Mouse (Mus musculus): ENCODE measurements at regions not wholly inside any gene's neighbourhood (a gene's known extent, or its start where the extent isn't known, plus 50 kb on each side); places are given as distances from the start of the nearest gene placed in this dataset.

DNA sequence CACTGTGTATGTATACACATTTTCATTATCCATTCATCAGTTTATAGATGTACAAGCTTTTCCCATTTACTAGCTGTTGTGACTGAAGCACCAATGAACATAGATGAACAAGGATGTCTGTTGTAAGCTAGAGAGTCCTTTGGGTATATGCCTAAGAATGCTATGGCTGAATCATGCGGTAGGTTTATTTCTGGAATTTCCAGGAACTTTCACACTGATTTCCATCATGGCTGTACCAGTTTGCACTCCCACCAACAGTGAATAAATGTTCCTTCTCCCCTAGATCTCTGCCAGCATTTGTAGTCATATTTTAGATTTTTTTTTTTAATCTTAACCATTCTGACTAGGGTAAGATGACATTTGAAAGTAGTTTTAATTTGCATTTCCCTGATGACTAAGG lies 119.2 kb upstream of the Ly86 start:
- no peak for ATAC-seq (ENCODE audit: low read depth)

GRCm38 (mm10) chr13:37220436-37220835 lies 124.6 kb upstream of the Ly86 start:
- no peak for DNase-seq (ENCODE audit: low spot score)
- Histone ChIP-seq H3K27ac (replicated peaks; ENCODE audit: low read depth, low read length) (no peak overlapping the region), H3K4me1 (ENCODE audit: control insufficient read depth, insufficient read depth, low read length) (no peaks in the 10 kb centered on the region), H3K36me3 (ENCODE audit: control insufficient read depth, insufficient read depth, low read length) (no peaks in the 10 kb centered on the region), H3K4me2 (ENCODE audit: low read depth, low read length) (no peak overlapping the region), H3K9ac (ENCODE audit: low read depth, low read length) (no peak overlapping the region), H3K9me3 (ENCODE audit: control insufficient read depth, low read length) (no peaks in the 10 kb centered on the region), H3K4me3 (ENCODE audit: low read depth, low read length) (no peak overlapping the region), H3K27me3 (replicated peaks; ENCODE audit: control insufficient read depth, insufficient read depth, low read length) (no peaks in the 10 kb centered on the region)
- 69% methylated on average over 3 of the region's 3 CpGs for WGBS
- ATAC-seq (ENCODE audit: low read depth) = no peak

More for the DNA sequence above, 119.2 kb upstream of the Ly86 start:
- no peak overlapping the region for H3K9ac ChIP-seq (ENCODE audit: low read depth, low read length)
- no peaks in the 10 kb centered on the region for H3K4me1 ChIP-seq (ENCODE audit: control insufficient read depth, insufficient read depth, low read length)
- H3K4me2 ChIP-seq (ENCODE audit: low read depth, low read length) = no peak overlapping the region
- H3K27ac ChIP-seq (replicated peaks; ENCODE audit: low read depth, low read length) = no peak overlapping the region
- H3K9me3 ChIP-seq (ENCODE audit: control insufficient read depth, low read length) = no peaks in the 10 kb centered on the region
- no peaks in the 10 kb centered on the region for H3K27me3 ChIP-seq (replicated peaks; ENCODE audit: control insufficient read depth, insufficient read depth, low read length)
- no peaks in the 10 kb centered on the region for H3K36me3 ChIP-seq (ENCODE audit: control insufficient read depth, insufficient read depth, low read length)
- H3K4me3 ChIP-seq (ENCODE audit: low read depth, low read length) = no peak overlapping the region
- no peak for DNase-seq (ENCODE audit: low spot score)
- WGBS = 67% methylated on average over 1 of the region's 1 CpGs

- H3K27ac ChIP-seq (replicated peaks; ENCODE audit: low read depth, low read length) = no peak overlapping the region
- H3K9me3 ChIP-seq (ENCODE audit: control insufficient read depth, low read length) = no peaks in the 10 kb centered on the region
- DNase-seq (ENCODE audit: low spot score) (no peak), ATAC-seq (ENCODE audit: low read depth) (no peak)
- H3K4me1 ChIP-seq (ENCODE audit: control insufficient read depth, insufficient read depth, low read length) = no peaks in the 10 kb centered on the region
- H3K36me3 ChIP-seq (ENCODE audit: control insufficient read depth, insufficient read depth, low read length) = no peaks in the 10 kb centered on the region
- no peak overlapping the region for H3K4me2 ChIP-seq (ENCODE audit: low read depth, low read length)
- no peak overlapping the region for H3K9ac ChIP-seq (ENCODE audit: low read depth, low read length)
- no peaks in the 10 kb centered on the region for H3K27me3 ChIP-seq (replicated peaks; ENCODE audit: control insufficient read depth, insufficient read depth, low read length)
- 79% methylated on average over 4 of the region's 4 CpGs for whole genome bisulfite sequencing
- no peak overlapping the region for H3K4me3 ChIP-seq (ENCODE audit: low read depth, low read length)
Measured at GRCm38 (mm10) chr13:37218596-37218995, 126.4 kb upstream of the Ly86 start.

DNA sequence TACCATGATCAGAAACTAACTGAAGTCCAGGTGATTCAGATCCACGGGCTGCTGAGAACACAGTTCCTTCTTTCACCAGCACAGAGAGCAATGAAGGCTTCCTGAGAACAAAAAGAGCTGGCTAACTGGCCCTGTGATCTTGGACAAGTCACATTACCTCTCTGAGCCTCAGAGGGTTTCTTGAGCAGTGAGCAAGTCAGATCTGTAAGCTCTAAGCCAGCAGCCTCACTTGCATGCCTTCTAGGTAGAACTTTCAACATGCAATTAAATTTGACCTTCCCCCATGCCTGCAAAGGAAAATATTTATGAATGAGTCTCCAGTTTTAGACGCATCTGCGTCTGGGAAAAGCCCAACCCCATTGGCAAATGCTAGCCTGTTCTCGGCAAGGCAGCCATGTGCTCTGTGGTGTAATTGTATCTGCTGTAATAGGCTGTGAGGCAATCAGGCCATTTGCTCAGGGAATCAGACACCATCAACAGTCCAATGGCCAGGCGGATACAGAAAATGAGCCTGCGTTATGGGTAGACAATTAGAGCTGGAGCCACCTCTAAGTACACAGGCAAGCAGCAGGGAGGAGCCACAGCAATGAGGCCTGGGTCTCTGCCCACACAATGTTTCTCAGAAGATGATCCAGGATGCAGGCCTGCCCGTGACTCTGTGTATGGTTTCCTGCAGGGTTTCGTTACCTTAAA lies 130.3 kb upstream of the Ly86 start:
- H3K4me3 ChIP-seq (ENCODE audit: low read depth, low read length) = no peak overlapping the region
- peak; percentile 79 for DNase-seq (ENCODE audit: low spot score)
- H3K4me2 ChIP-seq (ENCODE audit: low read depth, low read length) = no peak overlapping the region
- peak overlapping the region; percentile 55; the same call in 1 of the 2 replicates for H3K27ac ChIP-seq (replicated peaks; ENCODE audit: low read depth, low read length)
- peak; percentile 93 for ATAC-seq (ENCODE audit: low read depth)
- H3K9me3 ChIP-seq (ENCODE audit: control insufficient read depth, low read length) = no peaks in the 10 kb centered on the region
- 34% methylated on average over 8 of the region's 8 CpGs for WGBS
- H3K36me3 ChIP-seq (ENCODE audit: control insufficient read depth, insufficient read depth, low read length) = no peaks in the 10 kb centered on the region
- no peaks in the 10 kb centered on the region for H3K27me3 ChIP-seq (replicated peaks; ENCODE audit: control insufficient read depth, insufficient read depth, low read length)
- no peak overlapping the region for H3K9ac ChIP-seq (ENCODE audit: low read depth, low read length)
- H3K4me1 ChIP-seq (ENCODE audit: control insufficient read depth, insufficient read depth, low read length) = no peaks in the 10 kb centered on the region

GRCm38 (mm10) chr13:37197136-37197535 lies 147.1 kb upstream of the F13a1 start:
- H3K4me1 ChIP-seq (ENCODE audit: control insufficient read depth, insufficient read depth, low read length) = no peaks in the 10 kb centered on the region
- no peak overlapping the region for H3K27ac ChIP-seq (replicated peaks; ENCODE audit: low read depth, low read length)
- DNase-seq (ENCODE audit: low spot score) (no peak), ATAC-seq (ENCODE audit: low read depth) (no peak)
- H3K9ac ChIP-seq (ENCODE audit: low read depth, low read length) = no peak overlapping the region
- H3K9me3 ChIP-seq (ENCODE audit: control insufficient read depth, low read length) = no peaks in the 10 kb centered on the region
- no peak overlapping the region for H3K4me3 ChIP-seq (ENCODE audit: low read depth, low read length)
- H3K27me3 ChIP-seq (replicated peaks; ENCODE audit: control insufficient read depth, insufficient read depth, low read length) = no peaks in the 10 kb centered on the region
- H3K36me3 ChIP-seq (ENCODE audit: control insufficient read depth, insufficient read depth, low read length) = no peaks in the 10 kb centered on the region
- H3K4me2 ChIP-seq (ENCODE audit: low read depth, low read length) = no peak overlapping the region
- 90% methylated on average over 2 of the region's 2 CpGs for WGBS

DNA sequence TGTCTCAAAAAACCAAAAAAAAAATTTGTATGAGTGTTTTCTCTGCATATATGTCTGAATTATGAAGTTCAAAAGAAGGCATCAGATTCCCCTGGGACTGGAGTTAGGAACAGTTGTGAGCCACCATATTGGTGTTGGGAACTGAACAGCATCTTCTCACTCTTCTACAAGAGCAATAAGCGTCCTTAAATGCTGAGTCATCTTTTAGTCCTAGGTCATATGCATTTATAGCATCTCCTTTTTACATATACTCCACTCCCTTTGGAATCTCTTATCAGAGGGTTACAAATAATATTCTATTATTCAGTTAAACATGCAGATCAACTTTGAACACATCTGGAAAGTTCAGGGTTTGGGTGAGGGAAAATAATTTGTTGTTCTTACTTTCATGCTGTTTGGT lies 145.8 kb upstream of the F13a1 start:
- no peaks in the 10 kb centered on the region for H3K4me1 ChIP-seq (ENCODE audit: control insufficient read depth, insufficient read depth, low read length)
- no peak for DNase-seq (ENCODE audit: low spot score)
- no peak overlapping the region for H3K4me2 ChIP-seq (ENCODE audit: low read depth, low read length)
- H3K36me3 ChIP-seq (ENCODE audit: control insufficient read depth, insufficient read depth, low read length) = no peaks in the 10 kb centered on the region
- H3K4me3 ChIP-seq (ENCODE audit: low read depth, low read length) = no peak overlapping the region
- H3K9ac ChIP-seq (ENCODE audit: low read depth, low read length) = no peak overlapping the region
- no peaks in the 10 kb centered on the region for H3K9me3 ChIP-seq (ENCODE audit: control insufficient read depth, low read length)
- no peaks in the 10 kb centered on the region for H3K27me3 ChIP-seq (replicated peaks; ENCODE audit: control insufficient read depth, insufficient read depth, low read length)
- ATAC-seq (ENCODE audit: low read depth) = no peak
- WGBS = 79% methylated on average over 1 of the region's 1 CpGs
- H3K27ac ChIP-seq (replicated peaks; ENCODE audit: low read depth, low read length) = no peak overlapping the region

DNA sequence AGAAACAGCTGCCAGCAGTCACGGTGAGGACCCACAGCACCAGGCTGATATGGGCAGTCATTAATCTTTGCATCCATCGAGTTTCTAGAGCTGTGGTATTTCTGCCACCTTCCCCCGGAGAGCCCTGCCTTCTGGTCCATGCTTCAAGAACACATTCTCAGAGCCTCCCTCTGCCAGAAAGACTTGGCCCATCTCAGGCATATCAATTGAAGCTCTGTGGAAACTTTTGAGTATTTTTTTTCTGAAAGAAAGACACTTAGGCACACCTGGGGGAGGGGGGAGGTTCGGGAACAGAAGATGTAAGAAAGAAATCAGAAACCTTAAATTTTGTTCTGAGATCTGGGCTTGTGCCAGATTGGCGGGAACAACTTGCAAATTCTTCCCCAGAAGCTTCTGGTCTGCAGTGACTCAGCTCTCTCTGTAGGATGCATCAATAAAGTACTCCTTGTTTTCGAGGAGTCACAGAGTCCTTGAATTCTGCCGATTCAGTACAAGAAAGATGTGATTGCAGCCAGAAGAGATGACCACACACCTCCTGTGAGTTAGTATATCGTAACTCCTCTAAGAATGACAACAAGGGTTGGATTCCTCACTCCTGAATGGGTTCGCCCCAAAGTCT lies 131.2 kb upstream of the F13a1 start:
- ATAC-seq (ENCODE audit: low read depth) (no peak), DNase-seq (ENCODE audit: low spot score) (peak; percentile 6)
- no peaks in the 10 kb centered on the region for H3K4me1 ChIP-seq (ENCODE audit: control insufficient read depth, insufficient read depth, low read length)
- H3K4me2 ChIP-seq (ENCODE audit: low read depth, low read length) = no peak overlapping the region
- no peak overlapping the region for H3K4me3 ChIP-seq (ENCODE audit: low read depth, low read length)
- H3K9ac ChIP-seq (ENCODE audit: low read depth, low read length) = no peak overlapping the region
- H3K27me3 ChIP-seq (replicated peaks; ENCODE audit: control insufficient read depth, insufficient read depth, low read length) = no peaks in the 10 kb centered on the region
- WGBS = 68% methylated on average over 9 of the region's 9 CpGs
- no peak overlapping the region for H3K27ac ChIP-seq (replicated peaks; ENCODE audit: low read depth, low read length)
- no peaks in the 10 kb centered on the region for H3K36me3 ChIP-seq (ENCODE audit: control insufficient read depth, insufficient read depth, low read length)
- H3K9me3 ChIP-seq (ENCODE audit: control insufficient read depth, low read length) = no peaks in the 10 kb centered on the region

DNA sequence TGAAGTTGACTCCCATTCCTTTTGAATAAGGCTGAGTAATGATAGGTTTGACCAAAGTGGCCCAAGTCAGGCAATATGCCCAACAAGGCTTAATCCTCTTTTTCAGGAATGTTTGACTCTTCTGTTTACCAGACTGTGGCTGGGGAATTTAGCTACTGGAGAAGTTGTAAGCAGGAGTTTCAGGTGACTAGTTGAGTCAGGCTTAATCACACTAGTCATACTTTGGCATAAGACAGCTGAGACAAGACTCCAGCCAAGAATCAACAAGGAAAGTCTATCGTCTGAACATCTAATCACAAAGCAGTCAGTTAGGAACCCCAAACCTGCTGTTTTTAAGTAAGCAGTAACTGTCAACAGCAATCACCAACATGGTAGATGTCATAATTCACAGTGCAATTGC lies 126.5 kb upstream of the F13a1 start:
- Histone ChIP-seq H3K4me3 (ENCODE audit: low read depth, low read length) (no peak overlapping the region), H3K9ac (ENCODE audit: low read depth, low read length) (no peak overlapping the region), H3K27ac (replicated peaks; ENCODE audit: low read depth, low read length) (no peak overlapping the region), H3K4me1 (ENCODE audit: control insufficient read depth, insufficient read depth, low read length) (no peaks in the 10 kb centered on the region), H3K9me3 (ENCODE audit: control insufficient read depth, low read length) (no peaks in the 10 kb centered on the region), H3K27me3 (replicated peaks; ENCODE audit: control insufficient read depth, insufficient read depth, low read length) (no peaks in the 10 kb centered on the region), H3K4me2 (ENCODE audit: low read depth, low read length) (no peak overlapping the region), H3K36me3 (ENCODE audit: control insufficient read depth, insufficient read depth, low read length) (no peaks in the 10 kb centered on the region)
- 72% methylated on average over 1 of the region's 1 CpGs for WGBS
- no peak for ATAC-seq (ENCODE audit: low read depth)
- no peak for DNase-seq (ENCODE audit: low spot score)

DNA sequence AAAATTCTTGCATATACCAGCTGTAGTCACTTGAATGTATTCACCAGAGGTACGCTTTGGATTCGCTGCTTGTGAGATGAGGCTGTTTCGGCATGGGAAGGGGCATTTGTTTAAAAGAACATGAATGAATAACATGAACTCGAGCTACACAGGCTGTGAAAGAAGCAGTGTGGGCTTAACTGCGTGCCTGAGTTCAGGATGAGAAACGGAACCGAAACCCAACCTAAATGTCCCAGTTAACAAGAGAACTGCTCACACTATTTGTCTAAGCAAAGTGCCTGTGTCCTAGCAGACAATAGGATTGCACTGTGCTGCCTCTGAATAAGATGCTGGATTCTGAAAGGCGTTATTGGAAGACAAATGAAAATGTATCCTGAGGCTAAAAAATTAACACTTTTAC lies 126.0 kb upstream of the F13a1 start:
- Histone ChIP-seq H3K4me2 (ENCODE audit: low read depth, low read length) (no peak overlapping the region), H3K9ac (ENCODE audit: low read depth, low read length) (no peak overlapping the region), H3K9me3 (ENCODE audit: control insufficient read depth, low read length) (no peaks in the 10 kb centered on the region), H3K27ac (replicated peaks; ENCODE audit: low read depth, low read length) (no peak overlapping the region), H3K4me3 (ENCODE audit: low read depth, low read length) (no peak overlapping the region), H3K36me3 (ENCODE audit: control insufficient read depth, insufficient read depth, low read length) (no peaks in the 10 kb centered on the region), H3K4me1 (ENCODE audit: control insufficient read depth, insufficient read depth, low read length) (no peaks in the 10 kb centered on the region), H3K27me3 (replicated peaks; ENCODE audit: control insufficient read depth, insufficient read depth, low read length) (no peaks in the 10 kb centered on the region)
- no peak for DNase-seq (ENCODE audit: low spot score)
- ATAC-seq (ENCODE audit: low read depth) = no peak
- WGBS = 87% methylated on average over 8 of the region's 8 CpGs
